Mouse (Mus musculus) lung, postnatal 4 days (tissue): Measurements from ENCODE around the gene Ssrp1.
A peak's percentile ranks its signal among the peaks of the same experiment; 100 is the strongest.

ENCODE experiments used
- DNase-seq, 2 experiments: peaks; one replicate each; pipeline ENCODE4 v3.0.0; 2021

The Ssrp1 gene

DNA sequence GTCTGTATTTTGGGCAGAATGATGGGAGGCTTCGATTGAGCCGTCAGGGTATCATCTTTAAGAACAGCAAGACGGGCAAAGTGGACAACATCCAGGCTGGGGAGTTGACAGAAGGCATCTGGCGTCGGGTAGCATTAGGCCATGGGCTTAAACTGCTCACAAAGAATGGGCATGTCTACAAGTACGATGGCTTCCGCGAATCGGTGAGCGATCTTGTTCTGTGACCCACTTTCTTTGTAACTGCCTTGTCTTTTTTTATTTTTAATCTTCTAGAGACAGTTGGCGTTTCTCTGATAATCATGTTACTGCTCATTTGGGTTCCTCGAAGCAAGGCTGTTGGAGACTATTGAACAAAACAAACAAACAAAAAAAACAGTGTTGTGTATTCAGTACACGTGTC, 1.3 kb downstream of the Ssrp1 start:
- DNase-seq, result no peak

DNA sequence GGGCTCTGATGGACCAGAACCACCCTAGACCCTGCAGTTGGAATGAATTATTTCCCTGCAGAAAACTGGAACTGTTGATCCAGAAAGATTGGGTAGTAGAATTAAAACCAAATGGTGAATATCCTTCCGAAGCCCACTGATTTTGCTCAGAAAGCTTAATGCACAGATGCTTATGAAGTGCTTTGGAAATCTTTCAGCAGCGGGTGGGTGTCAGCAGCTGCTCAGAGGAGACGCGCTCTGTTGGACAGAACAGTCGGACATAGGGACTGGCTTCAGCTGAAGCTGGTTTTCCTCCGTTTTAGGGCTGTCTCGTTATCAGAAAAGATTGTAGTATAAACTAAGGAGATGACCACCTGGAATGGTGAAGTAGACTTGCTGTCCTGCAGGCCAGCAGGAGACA, 6.6 kb downstream of the Ssrp1 start:
- DNase-seq, result peak in 1 of 2 experiments; percentile 12

DNA sequence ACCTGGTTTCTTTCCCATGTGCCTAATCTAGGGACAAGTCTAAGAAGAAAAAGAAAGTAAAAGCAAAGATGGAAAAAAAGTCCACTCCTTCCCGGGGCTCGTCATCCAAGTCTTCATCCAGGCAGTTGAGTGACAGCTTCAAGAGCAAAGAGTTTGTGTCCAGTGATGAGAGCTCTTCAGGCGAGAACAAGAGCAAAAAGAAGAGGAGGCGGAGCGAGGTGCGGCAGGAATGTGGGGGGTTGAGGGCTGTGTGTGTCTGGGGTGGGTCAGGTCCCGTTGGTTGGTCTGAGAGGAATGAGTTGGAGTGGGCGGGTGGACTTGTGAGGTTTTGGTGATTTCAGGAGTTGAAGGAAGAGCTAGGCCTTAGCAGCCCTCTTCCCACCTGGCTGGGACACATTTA, 9.2 kb downstream of the Ssrp1 start:
- peak in 1 of 2 experiments; percentile 69 for DNase-seq

DNA sequence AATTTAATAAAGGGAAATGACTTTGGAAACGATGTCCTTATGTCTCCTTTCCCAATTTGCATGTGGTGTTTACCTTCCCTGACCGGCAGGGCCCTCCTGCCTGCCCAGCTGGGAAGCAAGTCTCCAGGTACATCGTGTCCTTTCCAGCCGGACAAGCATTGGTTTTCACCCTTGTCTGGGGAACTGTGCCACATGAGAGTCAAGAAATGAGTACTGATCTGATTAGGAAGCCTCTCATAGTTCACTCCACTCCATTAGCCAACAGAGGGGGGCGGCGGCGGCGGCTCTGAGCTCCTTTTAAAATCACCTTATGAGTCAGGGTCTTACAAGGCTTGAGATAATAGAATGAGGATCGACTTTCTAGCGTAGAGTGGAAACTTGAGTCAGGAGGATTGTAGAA, 10.0 kb downstream of the Ssrp1 start:
- peak in 1 of 2 experiments; percentile 33 for DNase-seq

DNA sequence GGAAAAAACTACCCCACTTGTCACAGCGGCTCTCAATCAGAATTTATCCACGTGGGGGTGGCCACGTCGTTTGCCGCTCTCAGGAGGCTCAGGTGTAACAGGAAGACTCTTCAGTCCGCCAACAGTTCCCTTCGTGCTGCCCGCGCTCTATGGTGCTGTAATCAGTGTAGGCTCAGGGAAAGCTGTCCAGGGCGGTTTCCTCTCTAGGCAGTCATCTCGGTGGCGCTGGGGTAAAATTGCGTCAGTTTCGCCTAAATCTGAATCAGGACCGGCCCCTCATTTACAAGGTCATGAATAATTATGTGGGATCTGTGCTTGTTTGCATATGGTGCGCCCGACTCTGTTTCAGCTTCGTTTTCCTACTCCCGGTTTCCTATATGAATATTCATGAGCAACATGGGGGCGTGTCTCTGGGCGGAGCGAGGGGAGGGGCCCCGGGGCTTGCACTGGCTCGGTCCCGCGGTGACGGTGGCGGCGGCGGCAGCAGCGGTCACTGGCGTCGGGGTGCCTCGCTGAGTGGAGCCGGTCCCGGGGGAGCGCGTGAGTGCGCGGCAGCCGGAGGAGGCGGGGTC, 10.6 kb downstream of the Ssrp1 start, which contains the start of gene Tnks1bp1:
Gene Tnks1bp1, plus strand, starts transcription at position 427 of the 572 bp plus-strand sequence.
- DNase-seq, result peak; percentile 98

DNA sequence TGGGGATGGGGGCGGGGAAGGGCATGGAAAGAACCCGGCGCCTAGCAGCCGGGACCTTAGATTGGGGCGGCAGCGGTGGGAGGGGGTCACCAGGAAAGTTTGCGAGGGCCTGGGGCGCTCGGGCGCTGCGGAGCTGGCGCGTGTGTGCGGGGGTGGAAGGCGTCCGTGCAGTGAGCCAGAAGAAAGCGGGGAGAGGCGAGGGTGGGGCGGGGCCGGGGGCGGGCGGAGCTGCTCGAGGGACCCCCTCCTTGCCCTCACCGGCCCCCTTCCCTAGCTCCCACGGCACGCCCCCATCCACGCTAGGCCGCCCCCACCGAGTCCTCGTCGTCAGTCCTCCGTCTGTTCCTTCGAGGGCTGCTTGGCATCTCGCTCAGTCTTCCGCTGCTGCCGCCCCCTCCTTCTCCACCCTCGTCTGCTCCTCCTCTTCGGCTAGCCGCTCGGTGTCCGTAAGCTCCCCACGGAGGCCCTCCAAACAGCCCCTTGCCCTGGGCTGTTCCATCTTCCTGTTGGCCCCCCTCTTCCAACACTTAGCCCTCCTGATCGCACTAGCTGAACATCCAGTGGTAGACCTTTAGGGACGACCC, 11.2 kb downstream of the Ssrp1 start:
- DNase-seq, result peak; percentile 84 to 92

DNA sequence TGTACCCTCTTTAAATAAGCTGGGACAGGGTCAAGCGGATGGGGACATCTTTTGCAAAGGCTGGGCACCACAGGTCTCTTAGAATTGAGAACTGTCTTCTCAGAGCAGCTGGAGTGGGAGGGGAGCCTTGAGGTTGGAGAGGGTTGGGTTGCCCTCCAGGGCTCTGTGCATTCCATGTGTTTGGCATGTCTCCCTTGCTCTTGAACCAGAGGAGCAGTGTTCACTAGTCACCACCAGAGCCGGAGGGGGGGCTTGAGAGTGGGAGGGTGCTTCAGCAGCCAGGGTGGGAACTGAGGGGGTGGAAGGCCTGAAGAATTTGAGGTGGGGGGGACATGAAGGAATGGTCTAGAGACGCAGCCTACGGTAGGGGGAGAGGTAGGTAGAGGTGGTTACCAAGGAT, 12.2 kb downstream of the Ssrp1 start:
- DNase-seq, result peak; percentile 39 to 53

DNA sequence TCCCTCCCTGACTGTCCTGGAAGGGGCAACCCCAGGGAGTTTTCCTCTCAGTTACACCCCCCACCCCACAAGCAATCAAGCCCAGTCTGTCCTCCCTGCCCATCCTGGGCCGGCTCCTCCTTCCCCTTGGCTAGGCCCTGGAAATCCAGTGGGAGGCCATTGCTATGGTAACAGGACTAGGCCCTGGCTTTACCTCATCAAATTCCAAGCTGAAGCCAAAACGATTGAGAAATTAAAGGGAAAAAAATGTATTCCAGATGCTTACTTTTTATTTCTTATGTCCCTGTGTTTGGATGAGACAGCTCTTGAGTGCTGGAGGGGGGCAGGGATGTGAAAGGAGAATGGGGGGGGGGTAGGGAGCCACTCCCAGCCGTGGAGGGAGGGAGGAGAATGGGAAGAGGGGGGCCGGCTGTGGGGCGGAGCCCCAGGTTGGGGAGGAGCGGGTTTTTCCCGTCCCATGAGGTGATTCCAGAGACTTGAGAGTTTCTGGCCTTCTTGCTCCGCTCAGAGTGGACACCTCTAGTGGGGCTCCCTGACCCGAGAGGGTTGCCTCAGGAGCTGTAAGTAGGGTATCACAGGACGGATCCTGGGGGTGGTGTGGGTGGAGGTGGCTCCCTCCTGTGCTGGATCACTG, 13.1 kb downstream of the Ssrp1 start:
- peak; percentile 81 to 88 for DNase-seq

DNA sequence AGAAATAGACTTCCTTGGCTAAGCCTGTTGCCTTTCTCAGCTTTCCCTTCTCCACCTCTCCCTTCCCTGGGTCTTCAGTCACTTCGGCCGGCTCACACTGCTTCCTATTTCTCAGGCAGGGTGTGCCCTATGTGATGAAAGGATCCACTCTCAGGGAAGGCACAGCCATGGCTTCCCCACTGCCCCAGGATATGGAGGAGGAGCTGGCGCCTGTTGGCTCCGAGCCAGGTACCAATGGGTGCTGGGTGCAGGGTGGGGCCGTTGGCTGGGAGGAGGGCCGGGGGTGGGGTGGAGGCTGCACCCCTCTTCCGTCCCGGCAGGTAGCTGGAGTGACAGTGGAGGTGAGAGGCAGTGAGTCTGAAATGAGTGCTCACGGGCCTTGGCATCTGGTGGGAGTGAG, 13.7 kb downstream of the Ssrp1 start:
- peak; percentile 79 to 80 for DNase-seq

DNA sequence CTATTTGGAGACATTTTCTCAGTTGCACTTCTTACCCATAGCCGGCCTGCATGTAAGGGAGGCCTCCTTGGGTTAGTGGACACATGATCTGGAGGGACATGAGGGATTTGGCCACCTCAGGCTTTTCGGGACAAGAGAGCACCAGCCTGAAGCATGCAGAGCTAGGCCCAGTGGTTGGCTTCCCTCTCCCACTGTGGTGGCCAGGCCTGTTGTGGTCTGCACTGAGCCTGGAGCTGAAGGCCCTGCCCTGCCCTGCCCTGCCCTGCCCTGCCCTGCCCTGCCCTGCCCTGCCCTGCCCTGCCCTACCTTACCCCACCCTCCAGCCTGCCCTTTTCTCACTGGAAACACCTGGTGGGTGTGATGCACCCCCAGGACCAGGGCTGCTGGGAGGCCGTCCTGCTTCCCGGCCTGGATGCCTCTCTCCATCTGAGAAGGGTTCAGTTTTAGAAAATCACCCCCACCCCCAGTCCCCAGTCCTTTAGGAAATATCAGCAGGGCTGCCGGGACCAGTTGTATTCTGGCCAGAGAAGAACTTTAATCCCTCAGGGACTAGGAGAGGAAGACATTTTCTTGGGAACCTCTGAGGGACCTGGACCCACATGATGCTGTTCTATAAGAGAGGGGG, 16.3 kb downstream of the Ssrp1 start:
- peak in 1 of 2 experiments; percentile 17 for DNase-seq

DNA sequence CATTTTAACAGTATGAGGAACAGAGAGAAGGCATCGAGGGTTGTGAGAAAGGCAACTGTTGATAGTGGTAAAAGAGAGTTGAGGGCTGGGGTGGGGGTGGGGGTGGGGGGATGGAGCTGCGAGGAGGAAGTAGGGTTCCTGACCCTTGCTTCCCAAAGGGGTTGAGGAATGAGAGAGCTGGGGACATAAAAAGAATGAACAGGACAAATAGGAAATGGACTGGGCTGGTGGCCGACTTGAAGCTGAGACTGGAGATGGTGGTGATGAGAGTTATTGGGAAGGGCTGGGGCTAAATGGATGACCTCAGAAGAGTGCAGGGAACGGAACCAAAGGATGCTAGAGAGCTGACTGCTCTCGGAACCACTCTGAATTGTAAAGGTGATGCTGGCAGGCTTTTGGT, 19.7 kb downstream of the Ssrp1 start:
- no peak for DNase-seq

DNA sequence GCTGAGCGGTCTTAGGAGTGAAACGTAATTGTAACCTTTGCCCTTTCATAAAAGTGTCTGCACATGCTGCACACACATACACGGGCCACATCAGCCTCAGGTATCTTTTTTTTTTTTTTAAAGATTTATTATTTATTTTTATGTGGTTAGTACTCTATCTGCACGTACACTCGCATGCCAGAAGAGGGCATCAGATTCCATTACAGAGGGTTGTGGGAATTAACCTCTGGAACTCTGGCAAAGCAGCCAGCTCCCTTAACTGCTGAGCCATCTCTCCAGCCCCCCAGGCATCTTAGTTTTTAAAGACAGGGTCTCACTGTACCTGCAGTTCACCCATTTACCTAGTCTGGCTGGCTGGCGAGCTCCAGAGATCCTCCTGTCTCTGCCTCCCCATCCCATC, 22.6 kb downstream of the Ssrp1 start:
- no peak for DNase-seq

DNA sequence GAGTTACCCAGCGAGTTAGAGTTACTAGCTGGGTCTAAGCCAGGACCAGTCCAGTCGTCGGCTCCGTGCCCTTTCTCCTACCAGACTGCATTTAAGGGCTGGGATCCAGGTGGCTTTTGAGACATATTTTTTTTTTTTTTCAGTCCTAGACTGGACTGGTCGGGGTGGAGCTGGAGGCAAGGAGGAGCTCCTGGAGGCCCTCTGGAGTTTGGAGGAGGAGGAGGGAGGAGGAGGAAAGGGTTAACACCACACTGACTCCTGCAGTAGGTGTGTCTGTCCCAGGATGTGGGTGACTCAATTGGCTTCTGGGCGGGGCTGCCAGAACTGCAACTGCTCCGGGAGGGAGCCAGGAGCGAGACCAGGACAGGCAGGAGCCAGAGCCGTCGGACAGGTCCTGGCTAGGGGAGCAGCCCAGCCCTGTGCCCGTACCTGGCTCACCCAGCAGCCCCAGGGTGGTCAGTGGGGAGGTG, 23.6 kb downstream of the Ssrp1 start:
- peak; percentile 80 to 87 for DNase-seq

DNA sequence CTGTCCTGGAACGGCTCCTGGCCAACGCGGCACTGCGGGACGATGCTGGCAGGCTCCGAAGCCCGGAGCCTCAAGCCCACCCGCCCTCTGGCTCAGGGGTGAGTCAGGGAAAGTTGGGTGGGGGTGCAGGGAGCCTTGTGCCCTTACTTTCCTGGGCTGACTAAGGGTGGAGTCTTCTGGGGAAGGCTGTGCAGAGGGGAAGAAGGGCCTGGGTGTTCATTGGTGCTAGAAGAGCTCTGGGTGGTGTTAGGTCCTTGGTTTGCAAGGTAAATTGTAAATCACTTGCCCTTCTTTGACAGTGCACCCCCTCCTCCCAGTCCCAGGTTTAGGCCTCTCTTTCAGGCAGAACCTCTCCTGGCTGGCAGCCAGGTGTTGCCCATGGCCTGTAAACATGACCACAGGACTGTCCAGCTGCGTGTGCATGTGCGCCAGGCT, 24.1 kb downstream of the Ssrp1 start:
- DNase-seq, result peak; percentile 50 to 65

DNA sequence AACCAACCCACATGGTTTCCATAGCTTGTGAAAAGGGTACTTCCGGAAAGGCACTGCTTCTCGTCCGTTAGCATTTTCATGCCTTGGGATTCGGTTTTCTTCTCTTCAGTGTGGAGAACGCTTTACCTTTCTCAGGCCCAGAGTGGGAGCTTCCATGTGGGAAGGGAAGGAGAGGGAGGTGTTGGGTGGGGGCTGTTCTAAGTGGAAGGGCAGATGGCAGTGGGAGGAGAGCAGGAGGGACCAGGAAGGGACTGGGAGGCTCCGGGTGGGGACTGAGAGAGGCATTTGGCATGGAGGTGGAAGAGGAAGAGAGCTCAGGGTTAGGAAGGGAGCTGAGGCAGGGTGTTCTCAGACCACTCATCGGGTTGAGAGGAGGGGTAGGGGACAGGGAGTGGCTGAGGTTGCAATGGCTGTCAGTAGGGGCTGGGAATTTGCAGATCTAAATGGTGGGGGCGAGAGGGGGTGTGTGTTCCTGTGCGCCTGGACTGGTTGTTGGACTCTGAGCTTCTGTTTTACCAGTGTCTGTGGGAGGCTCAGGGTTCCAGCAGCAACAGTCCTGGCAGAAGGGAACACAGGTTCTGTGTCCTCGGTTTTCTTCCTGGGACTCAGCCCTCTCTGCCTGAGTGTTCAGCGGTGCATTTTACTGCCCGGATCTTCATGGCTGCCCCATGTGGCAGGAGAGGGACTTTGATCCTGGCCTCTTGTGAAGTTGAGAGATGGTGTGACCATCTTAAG, 28.3 kb downstream of the Ssrp1 start:
- DNase-seq, result no peak

DNA sequence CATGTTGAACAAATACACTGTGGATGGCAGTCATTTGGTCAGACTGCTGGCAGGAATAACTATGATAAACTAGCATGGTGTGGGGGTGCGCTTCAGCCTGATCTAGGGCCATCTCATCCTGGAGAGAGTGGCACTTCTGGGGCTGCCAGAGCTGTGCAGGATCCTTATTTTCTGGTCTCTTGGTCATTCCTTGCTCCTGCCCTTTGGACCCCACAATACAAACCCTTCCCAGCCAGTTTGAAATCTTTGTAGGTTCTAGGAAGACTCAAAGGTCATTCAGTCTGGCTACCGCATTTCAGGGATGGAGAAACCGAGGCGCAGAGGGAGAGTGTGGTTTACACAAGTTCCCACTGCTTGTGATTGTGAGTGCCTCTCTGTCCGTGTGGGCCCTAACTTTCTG, 29.9 kb downstream of the Ssrp1 start:
- DNase-seq, result no peak

DNA sequence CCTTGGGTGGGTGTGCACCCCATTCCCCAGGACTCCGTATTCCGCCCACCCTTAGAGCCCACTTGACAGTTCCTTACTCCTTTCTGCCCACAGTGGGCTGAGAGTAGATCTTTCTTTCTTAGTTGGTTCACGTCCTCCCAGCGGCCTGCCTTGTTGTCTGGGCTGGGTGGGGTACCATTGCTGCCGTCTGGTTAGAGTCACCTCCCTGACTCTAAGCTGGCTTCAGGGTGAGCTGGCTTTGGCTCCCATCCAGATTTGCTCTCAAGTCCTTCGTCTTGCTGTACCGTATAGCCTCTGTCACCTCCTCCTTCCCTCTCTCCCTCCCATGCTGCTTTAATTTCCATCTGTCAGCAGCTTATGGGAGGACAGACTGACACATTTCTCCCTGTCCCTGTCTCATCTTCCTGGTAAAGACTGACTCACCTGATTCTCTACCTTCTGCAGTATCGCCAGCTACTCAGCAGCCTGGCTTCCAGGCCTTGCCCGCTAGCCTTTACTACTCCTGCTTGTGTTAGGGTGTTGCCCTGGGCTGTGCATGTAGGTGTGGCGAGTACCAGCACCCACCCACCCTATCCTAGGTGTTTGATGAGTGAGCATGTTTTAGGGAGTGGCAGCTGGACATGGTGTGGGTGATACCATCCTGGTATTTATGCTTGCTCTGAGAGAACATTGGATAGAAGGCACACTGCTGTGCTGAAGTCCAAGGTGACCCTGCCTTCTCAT, 31.0 kb downstream of the Ssrp1 start:
- peak; percentile 25 to 28 for DNase-seq

DNA sequence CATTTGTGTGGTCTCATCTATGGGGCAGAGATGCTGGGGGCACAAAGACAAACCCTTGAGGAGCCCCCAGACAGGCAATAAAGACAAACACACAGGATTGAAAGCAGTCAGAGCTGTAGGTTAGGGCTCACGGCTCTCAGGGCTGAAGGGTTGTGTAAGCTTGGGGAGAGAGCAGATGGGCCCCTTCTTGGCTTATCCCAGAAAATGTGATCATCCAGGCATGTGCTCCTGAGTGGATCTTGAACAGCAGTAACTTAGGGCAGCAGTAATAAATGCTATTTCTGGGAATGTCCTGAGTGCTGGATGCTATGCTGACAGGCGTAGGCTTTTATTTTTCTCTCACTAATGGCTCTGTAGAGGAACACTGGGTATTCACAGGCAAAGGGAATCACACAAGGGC, 31.6 kb downstream of the Ssrp1 start:
- DNase-seq, result peak in 1 of 2 experiments; percentile 11

DNA sequence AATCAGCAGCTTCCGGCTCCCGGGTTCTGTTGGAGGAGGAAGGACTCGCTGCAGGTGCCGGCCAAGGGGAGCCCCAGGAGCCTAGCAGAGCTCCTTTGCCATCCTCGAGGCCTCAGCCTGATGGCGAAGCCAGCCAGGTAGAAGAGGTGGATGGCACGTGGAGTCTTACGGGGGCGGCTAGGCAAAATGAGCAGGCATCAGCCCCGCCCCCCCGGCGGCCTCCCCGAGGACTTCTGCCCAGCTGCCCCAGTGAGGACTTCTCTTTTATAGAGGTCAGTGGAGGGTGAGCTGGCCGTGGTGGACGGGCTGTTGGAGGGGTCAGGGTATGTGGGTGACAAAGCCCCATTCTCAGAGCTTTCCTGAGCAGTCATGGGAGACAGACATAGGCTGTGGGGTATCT, 33.1 kb downstream of the Ssrp1 start:
- DNase-seq, result peak; percentile 5 to 20

DNA sequence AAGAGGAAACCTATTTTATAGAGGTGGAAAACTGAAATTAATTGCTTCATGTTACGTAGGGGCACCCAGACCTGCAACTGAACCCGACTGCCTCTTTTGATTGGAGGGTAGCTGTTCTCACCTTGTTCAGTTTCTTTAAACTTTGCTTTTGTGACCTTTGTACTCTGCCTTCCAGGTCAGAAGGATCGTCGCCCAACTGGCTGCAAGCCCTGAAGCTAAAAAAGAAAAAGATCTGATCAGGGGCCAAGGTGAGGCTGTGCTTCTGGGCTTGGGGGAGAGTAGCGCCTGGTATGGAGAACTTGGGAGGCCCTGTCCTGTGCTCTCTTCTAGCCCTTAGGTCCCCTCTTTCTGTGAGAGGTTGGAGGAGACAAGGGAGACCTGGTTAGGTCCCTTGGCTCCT, 34.9 kb downstream of the Ssrp1 start:
- DNase-seq, result no peak

DNA sequence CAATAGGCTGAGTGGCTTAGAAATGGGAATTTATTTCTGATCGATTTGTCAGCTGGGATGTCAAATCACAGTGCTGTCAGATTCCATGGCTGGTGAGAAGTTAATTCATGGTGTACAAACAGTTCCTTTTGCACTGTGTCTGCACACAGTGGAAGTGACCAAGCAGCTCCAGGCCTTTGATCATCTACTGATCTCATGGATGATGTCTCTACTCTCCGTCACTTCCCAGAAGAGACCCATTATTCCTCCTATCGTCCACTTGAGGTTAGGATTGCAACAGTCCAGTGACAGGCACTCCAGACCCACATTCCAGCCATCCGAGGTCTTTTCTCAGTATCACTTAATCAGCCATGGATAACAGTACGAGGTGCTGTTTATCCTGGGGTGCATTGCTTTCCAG, 36.7 kb downstream of the Ssrp1 start:
- DNase-seq, result peak; percentile 7 to 43
